Mouse (Mus musculus) midbrain, embryonic 14.5 days (tissue): ENCODE data around the gene Macc1. TPM values are rescaled to one million over a fixed set of nuclear protein-coding genes. Genes with fewer than 3 reads are reported as not detected.

Experiments used
- ATAC-seq: fragments of 200-750 bp; cut with Nextera tagmentation; 2 replicates; pipeline ENCODE4 v1.8.0; 2017; ENCODE audit warnings: moderate number of reproducible peaks, moderate library complexity; ENCODE audit not compliant: low FRiP score, low TSS enrichment
- DNase-seq: peaks from one replicate; pipeline ENCODE4 v3.0.0-alpha.2; 2015
- H3K27ac ChIP-seq: fragments of 300-500 bp; sonication (generic); replicated peaks from 2 replicates; pipeline ENCODE4 v1.5.1; 2014; ENCODE audit warnings: mild to moderate bottlenecking, low read depth, low read length, moderate library complexity
- H3K27me3 ChIP-seq: fragments of 300-500 bp; sonication (generic); 2 replicates; pipeline ENCODE4 v1.6.1; 2014; ENCODE audit warnings: low read length, control low read depth, mixed read lengths; ENCODE audit not compliant: control insufficient read depth, insufficient read depth
- H3K36me3 ChIP-seq: fragments of 300-500 bp; sonication (generic); 2 replicates; pipeline ENCODE4 v1.6.1; 2014; ENCODE audit warnings: low read length, control low read depth; ENCODE audit not compliant: control insufficient read depth, insufficient read depth
- H3K4me1 ChIP-seq: fragments of 300-500 bp; sonication (generic); 2 replicates; pipeline ENCODE4 v1.6.1; 2014; ENCODE audit warnings: mild to moderate bottlenecking, antibody characterized with exemption, low read length, control low read depth; ENCODE audit not compliant: control insufficient read depth, insufficient read depth
- H3K4me2 ChIP-seq: fragments of 300-500 bp; sonication (generic); 2 replicates; pipeline ENCODE4 v1.6.1; 2014; ENCODE audit warnings: mild to moderate bottlenecking, low read length, moderate library complexity
- H3K4me3 ChIP-seq: fragments of 300-500 bp; sonication (generic); replicated peaks from 2 replicates; pipeline ENCODE4 v1.5.1; 2014; ENCODE audit warnings: low read depth, low read length
- H3K9ac ChIP-seq: fragments of 300-500 bp; sonication (generic); replicated peaks from 2 replicates; pipeline ENCODE4 v1.6.1; 2014; ENCODE audit warnings: mild to moderate bottlenecking, low read length, moderate library complexity
- H3K9me3 ChIP-seq: fragments of 300-500 bp; sonication (generic); 2 replicates; pipeline ENCODE4 v1.6.1; 2016; ENCODE audit warnings: low read length, control low read depth, mixed read lengths; ENCODE audit not compliant: control insufficient read depth
- WGBS: fragments of 180-500 bp; shearing (Covaris S2); extraction: QIAGEN DNeasy Blood & Tissue Kit; methylation state at CpG from one replicate; pipeline ENCODE4 v1.1.7; 2014; 5-methylcytosine and 5-hydroxymethylcytosine counted together
- polyA plus RNA-seq: library from polyadenylated mRNA; unstranded; fragments of >200 nt; fragmentation: Nextera tagmentation; extraction: Ambion mirVana; gene quantifications from 2 replicates; pipeline ENCODE4 v1.2.1, GENCODE M21; 2014

The Macc1 gene
- polyA plus RNA-seq, 1 experiment from 2014 or later = not detected

DNA sequence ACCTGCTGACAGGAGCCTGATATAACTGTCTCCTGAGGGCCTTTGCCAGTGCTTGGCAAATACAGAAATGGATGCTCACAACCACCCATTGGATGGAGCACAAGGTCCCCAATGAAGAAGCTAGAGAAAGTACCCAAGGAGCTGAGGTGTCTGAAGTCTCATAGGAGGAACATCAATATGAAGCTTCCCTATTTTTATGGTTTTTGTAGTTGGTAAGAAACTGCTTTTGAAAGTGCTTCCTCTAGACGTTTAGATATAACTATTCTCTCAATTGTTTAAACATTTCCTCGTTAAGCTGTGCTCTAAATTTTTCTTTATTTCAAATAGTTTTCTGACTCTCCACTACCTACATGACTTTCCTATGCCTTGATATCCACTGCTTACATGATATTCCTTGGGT lies 169.2 kb downstream of the Macc1 start:
- H3K4me3 ChIP-seq = no peak overlapping the region
- 89% methylated on average over 2 of the region's 2 CpGs for WGBS
- H3K4me1 ChIP-seq = no peaks in the 10 kb centered on the region
- H3K9ac ChIP-seq = no peak overlapping the region
- no peaks in the 10 kb centered on the region for H3K27me3 ChIP-seq
- H3K4me2 ChIP-seq = no peak overlapping the region
- no peak for DNase-seq
- no peaks in the 10 kb centered on the region for H3K9me3 ChIP-seq
- ATAC-seq = no peak
- no peak overlapping the region for H3K27ac ChIP-seq
- no peaks in the 10 kb centered on the region for H3K36me3 ChIP-seq

- no peaks in the 10 kb centered on the region for H3K4me1 ChIP-seq
- no peak overlapping the region for H3K4me3 ChIP-seq
- DNase-seq = no peak
- WGBS = 93% methylated on average over 5 of the region's 5 CpGs
- H3K27ac ChIP-seq = no peak overlapping the region
- H3K9ac ChIP-seq = no peak overlapping the region
- no peaks in the 10 kb centered on the region for H3K9me3 ChIP-seq
- no peaks in the 10 kb centered on the region for H3K27me3 ChIP-seq
- H3K4me2 ChIP-seq = no peak overlapping the region
- ATAC-seq = no peak
- H3K36me3 ChIP-seq = no peaks in the 10 kb centered on the region
These were observed 170.0 kb downstream of the Macc1 start for GRCm38 (mm10) chr12:119483922-119484631.

DNA sequence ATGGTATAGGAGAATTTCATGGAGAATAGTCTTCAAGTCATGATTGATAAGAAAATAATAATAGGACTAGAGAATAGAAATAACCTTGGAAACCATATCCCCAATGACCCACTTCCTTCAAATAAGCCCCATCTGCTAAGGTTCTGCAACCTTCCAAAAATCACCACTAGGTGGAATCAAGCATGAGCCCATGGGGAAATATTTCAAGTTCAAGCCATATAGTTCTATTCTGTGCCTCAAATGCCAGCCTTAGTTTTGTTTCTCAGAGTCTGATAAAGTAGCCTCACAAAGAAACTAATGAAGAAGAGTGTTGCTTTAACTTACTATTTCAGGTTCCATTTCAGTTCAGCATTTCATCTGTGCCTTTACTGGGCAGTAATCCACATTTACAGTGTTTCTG lies 197.1 kb downstream of the Macc1 start:
- DNase-seq (no peak), ATAC-seq (no peak)
- H3K9ac ChIP-seq = no peak overlapping the region

More for the DNA sequence above, 197.1 kb downstream of the Macc1 start:
- Histone ChIP-seq H3K27me3 (no peaks in the 10 kb centered on the region), H3K36me3 (no peaks in the 10 kb centered on the region), H3K4me2 (no peak overlapping the region), H3K4me3 (no peak overlapping the region), H3K27ac (no peak overlapping the region), H3K4me1 (no peaks in the 10 kb centered on the region), H3K9me3 (no peaks in the 10 kb centered on the region)

Other genes with a start within 250 kb of the Macc1 start
- gene Itgb8, start 75.5 kb upstream of the Macc1 start, polyA plus RNA-seq = 17.2 and 21.5 TPM in 2 replicates